Mouse (Mus musculus) left cerebral cortex, adult 6 months (tissue): ENCODE measurements around the gene Rxfp2. TPM values are rescaled to one million over a fixed set of nuclear protein-coding genes. Genes with fewer than 3 reads are reported as not detected.

Experiments used
- long read RNA-seq, 2 experiments: library from polyadenylated mRNA; unstranded; transcript quantifications; one replicate each; pipeline ENCODE4 v2.0.0; 2019 to 2020
- polyA plus RNA-seq: library from polyadenylated mRNA; unstranded; fragments of <200 nt; fragmentation: Nextera tagmentation; gene quantifications from 2 replicates; pipeline ENCODE4 v1.2.3, GENCODE M21; 2021

Gene Rxfp2
- 0.35 and 0.51 TPM in 2 replicates for polyA plus RNA-seq
- long read RNA-seq, experiment 1, partial matches to known transcripts, result 0 of 2 reads
- long read RNA-seq, experiment 1, other reads (novel, unspliced or antisense), result 0 of 2 reads
- long read RNA-seq, experiment 2, partial matches to known transcripts, result 1 of 1 reads
- long read RNA-seq, experiment 2, other reads (novel, unspliced or antisense), result 0 of 1 reads

GRCm38 (mm10) chr5:150018656-150019055 lies at the start of gene Rxfp2:
Gene Rxfp2 (plus strand): TSS chr5:150018675.

GRCm38 (mm10) chr5:150118455-150119241 lies 100.2 kb downstream of the Rxfp2 start, which contains the start of gene Fry:
Gene Fry (plus strand): TSS chr5:150118645.

Other genes with a start within 250 kb of the Rxfp2 start
- gene Fry, start 100.0 kb downstream of the Rxfp2 start, polyA plus RNA-seq, result 46.7 and 53.1 TPM in 2 replicates